Mouse (Mus musculus): ENCODE data around the gene Rhoc. TPM values are rescaled to one million over a fixed set of nuclear protein-coding genes. Genes with fewer than 3 reads are reported as not detected.
A peak's percentile ranks its signal among the peaks of the same experiment; 100 is the strongest.
"Not testable (repeated sequence)": the region's sequence is repeated elsewhere in the genome, so short reads cannot be mapped to it uniquely, and the experiment has no call there.

The Rhoc gene
- polyA plus RNA-seq, 1 experiment from 2014 or later: 19.4 TPM

DNA sequence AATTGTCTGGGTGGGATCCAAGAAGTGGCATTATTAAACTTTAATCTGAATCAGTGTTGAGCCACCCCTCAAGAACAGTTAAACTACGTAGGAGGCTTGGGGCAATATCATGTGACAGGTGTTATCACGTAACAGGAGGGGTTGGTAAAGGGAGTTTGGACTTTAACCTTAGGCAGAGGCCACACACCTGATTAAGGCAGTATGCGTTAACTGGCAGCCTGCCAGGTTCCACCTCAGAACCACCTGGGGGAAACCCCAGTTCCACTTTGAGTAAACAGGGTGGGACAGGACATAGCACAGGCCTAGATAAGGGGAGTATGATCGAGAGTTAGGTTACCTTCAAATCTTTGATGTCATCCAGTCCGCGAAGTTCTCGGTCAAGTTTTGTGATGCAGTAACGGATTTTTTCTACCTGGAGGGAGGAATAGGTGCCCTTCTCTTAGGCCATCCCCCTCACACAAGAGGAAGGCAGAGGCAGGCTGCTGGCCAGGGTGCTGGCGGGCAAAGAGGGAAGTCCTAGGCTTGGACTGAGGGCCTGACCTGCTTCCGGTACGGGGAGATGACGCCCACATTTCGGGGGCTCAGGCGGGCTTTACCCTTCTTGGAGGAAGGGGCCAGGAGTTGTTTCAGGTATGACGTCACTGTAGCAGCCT lies 8.4 kb downstream of the Rhoc start:
- no peak overlapping the region for H3K4me2 ChIP-seq
- peak; percentile 44 for ATAC-seq (ENCODE audit: low read depth)
- 62% methylated on average over 15 of the region's 15 CpGs for WGBS (ENCODE audit: insufficient replicate concordance)
- no peak for DNase-seq
- no peaks in the 10 kb centered on the region for H3K27me3 ChIP-seq
- no peaks in the 10 kb centered on the region for H3K9me3 ChIP-seq (replicated peaks)
- H3K27ac ChIP-seq: no peak overlapping the region
- peaks cover 56% of the 10 kb centered on the region for H3K36me3 ChIP-seq
- peaks cover 42% of the 10 kb centered on the region for H3K4me1 ChIP-seq (replicated peaks)
- H3K4me3 ChIP-seq (replicated peaks): no peak overlapping the region
- H3K9ac ChIP-seq: no peak overlapping the region

DNA sequence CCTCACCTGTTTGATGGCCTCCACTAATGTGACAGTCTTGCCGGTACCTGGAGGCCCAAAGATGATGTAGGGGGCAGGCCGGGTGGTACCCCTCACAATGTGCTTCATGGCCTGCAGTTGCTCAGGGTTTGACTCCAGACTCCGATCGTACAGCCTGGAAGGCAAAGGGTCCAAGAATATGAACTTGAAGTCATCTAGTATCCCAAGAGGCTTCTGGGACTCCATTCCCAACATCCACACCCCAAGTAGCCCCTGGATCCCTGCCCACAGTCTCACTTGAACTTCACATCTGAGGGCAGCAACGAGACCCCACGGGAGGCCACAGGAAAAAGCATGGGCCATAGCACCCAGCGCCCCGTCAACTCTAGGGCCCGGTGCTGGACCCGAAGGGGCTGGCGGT lies 12.5 kb downstream of the Rhoc start:
- H3K27ac ChIP-seq: no peak overlapping the region
- no peak overlapping the region for H3K4me2 ChIP-seq
- H3K4me3 ChIP-seq (replicated peaks): no peak overlapping the region
- no peak overlapping the region for H3K9ac ChIP-seq
- H3K4me1 ChIP-seq (replicated peaks): peaks cover 8% of the 10 kb centered on the region
- H3K36me3 ChIP-seq: peaks cover 70% of the 10 kb centered on the region
- H3K27me3 ChIP-seq: no peaks in the 10 kb centered on the region
- ATAC-seq (ENCODE audit: low read depth): no peak
- 84% methylated on average over 11 of the region's 11 CpGs for WGBS (ENCODE audit: insufficient replicate concordance)
- H3K9me3 ChIP-seq (replicated peaks): no peaks in the 10 kb centered on the region
- DNase-seq: no peak

DNA sequence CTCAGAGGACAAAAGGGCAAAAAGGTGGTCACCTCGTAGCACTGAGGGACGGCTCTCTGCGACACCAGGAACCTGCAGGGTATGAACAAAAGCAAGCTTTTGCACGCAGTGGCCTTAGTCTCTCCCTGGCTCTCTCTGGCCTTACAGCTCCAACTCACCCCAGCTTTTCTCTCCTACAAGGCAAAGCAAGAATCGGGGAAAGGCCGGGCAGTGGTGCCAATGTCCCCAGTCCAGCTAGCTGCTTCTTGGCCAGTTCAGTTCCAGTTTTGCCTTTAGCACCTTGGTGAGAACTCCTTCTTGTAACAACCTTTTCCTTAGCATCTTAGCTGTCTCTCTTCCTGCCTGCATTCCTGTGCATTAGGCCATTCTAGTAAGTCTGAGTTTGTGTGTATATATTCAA lies 13.3 kb downstream of the Rhoc start:
- Histone ChIP-seq H3K36me3 (peaks cover 66% of the 10 kb centered on the region), H3K9ac (no peak overlapping the region), H3K9me3 (replicated peaks) (no peaks in the 10 kb centered on the region), H3K27me3 (no peaks in the 10 kb centered on the region), H3K4me2 (no peak overlapping the region), H3K4me1 (replicated peaks) (no peaks in the 10 kb centered on the region; the same call in 1 of the 2 replicates), H3K4me3 (replicated peaks) (no peak overlapping the region), H3K27ac (no peak overlapping the region)
- ATAC-seq (ENCODE audit: low read depth) (no peak), DNase-seq (no peak)
- WGBS (ENCODE audit: insufficient replicate concordance): 84% methylated on average over 6 of the region's 6 CpGs

DNA sequence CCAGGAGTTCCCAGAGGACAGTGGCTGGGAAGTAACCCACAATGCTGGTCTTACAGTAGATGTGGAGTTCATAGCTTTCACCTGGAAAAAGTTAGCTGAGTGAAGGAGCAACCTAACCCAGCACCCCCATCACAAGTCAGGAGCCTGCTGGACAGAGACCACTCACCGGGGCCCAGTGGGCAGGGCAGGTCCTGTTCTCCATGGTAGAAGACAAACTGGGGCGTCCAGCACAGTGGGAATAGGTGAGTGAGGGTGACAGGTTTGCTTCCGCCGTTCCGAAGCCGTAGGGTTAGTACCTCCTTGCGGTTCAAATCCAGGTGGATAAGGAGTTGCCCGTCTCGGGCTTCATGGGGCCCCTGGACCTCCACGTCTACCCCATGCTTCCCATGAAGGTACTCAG lies 16.1 kb downstream of the Rhoc start:
- no peak for ATAC-seq (ENCODE audit: low read depth)
- no peak overlapping the region for H3K4me3 ChIP-seq (replicated peaks)
- WGBS (ENCODE audit: insufficient replicate concordance): 81% methylated on average over 10 of the region's 10 CpGs
- H3K36me3 ChIP-seq: peaks cover 45% of the 10 kb centered on the region
- no peak overlapping the region for H3K27ac ChIP-seq
- H3K9ac ChIP-seq: no peak overlapping the region
- no peak for DNase-seq
- no peak overlapping the region for H3K4me2 ChIP-seq
- no peaks in the 10 kb centered on the region for H3K4me1 ChIP-seq (replicated peaks)
- no peaks in the 10 kb centered on the region for H3K27me3 ChIP-seq
- H3K9me3 ChIP-seq (replicated peaks): no peaks in the 10 kb centered on the region

DNA sequence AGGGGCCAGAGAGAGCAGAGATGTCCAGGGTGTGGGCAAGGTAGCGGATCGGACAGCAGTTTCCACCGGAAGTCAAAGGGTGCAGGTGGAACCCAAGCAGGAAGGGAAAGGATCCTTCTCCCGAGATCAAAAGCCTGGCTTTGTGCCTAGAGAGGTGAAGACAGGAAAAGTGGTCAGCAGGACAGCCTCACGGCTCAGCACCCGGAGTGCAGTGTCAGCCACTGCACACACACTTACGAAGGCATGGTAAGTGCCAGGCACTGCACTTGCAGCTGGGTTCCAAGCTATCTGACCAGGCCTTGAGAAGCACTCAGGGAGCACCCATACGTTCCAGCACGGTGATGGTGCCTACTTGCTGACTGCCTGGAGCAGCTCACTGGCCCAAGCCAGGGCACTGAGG lies 17.4 kb downstream of the Rhoc start:
- H3K9me3 ChIP-seq (replicated peaks): no peaks in the 10 kb centered on the region
- H3K4me3 ChIP-seq (replicated peaks): no peak overlapping the region
- no peaks in the 10 kb centered on the region for H3K4me1 ChIP-seq (replicated peaks)
- H3K27me3 ChIP-seq: no peaks in the 10 kb centered on the region
- H3K9ac ChIP-seq: no peak overlapping the region
- peaks cover 33% of the 10 kb centered on the region for H3K36me3 ChIP-seq
- ATAC-seq (ENCODE audit: low read depth) (no peak), DNase-seq (no peak)
- no peak overlapping the region for H3K27ac ChIP-seq
- WGBS (ENCODE audit: insufficient replicate concordance): 82% methylated on average over 9 of the region's 9 CpGs
- no peak overlapping the region for H3K4me2 ChIP-seq

DNA sequence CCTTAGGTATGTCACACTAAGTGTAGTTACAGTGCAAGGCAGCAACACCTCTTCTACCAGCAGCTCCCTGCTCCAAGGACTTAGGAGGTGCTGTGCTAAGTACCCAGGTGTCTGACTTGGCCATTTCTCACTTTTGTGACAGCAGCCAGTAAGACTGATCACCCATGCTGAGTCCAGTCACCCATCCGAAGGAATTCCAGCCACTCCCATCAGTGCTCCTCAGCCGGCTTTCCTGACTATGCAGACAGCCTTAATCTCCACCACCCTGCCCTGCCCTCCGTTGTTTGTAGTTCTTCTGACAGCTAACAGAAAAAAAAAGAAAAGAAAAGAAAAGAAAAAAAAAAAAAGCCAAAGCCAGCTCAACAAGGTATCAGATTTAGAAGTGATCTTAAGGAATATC lies 23.6 kb downstream of the Rhoc start:
- Histone ChIP-seq H3K4me3 (replicated peaks) (no peak overlapping the region), H3K27ac (no peak overlapping the region), H3K36me3 (peaks cover 12% of the 10 kb centered on the region; the same call in 1 of the 2 replicates), H3K9me3 (replicated peaks) (no peaks in the 10 kb centered on the region), H3K27me3 (no peaks in the 10 kb centered on the region), H3K4me2 (no peak overlapping the region), H3K4me1 (replicated peaks) (peaks cover 21% of the 10 kb centered on the region), H3K9ac (no peak overlapping the region)
- DNase-seq (no peak), ATAC-seq (ENCODE audit: low read depth) (no peak)
- WGBS (ENCODE audit: insufficient replicate concordance): 68% methylated on average over 3 of the region's 3 CpGs

DNA sequence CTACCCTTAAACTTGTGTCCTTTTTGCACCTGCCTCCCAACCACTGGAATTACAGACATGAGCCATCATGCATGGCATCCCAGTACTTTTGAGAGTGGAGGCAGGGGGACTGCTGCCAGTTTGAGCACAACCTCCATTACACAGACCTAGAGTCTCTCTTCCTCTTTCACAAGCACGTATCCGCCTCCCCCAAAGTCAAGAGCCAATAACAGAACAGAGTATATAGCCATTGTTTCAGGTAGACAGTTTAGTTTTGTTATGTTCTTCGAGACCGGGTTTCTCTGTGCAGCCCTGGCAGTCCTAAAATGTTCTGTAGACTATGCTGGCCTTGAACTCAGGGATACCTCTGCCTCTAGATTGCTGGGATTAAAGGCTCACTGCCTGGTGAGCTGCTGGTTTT lies 24.1 kb downstream of the Rhoc start:
- no peak overlapping the region for H3K9ac ChIP-seq
- DNase-seq: no peak
- H3K36me3 ChIP-seq: peaks cover 12% of the 10 kb centered on the region; the same call in 1 of the 2 replicates
- H3K4me2 ChIP-seq: no peak overlapping the region
- H3K9me3 ChIP-seq (replicated peaks): no peaks in the 10 kb centered on the region
- no peaks in the 10 kb centered on the region for H3K27me3 ChIP-seq
- WGBS (ENCODE audit: insufficient replicate concordance): 78% methylated on average over 4 of the region's 4 CpGs
- peaks cover 26% of the 10 kb centered on the region for H3K4me1 ChIP-seq (replicated peaks)
- no peak overlapping the region for H3K27ac ChIP-seq
- no peak overlapping the region for H3K4me3 ChIP-seq (replicated peaks)
- ATAC-seq (ENCODE audit: low read depth): no peak

DNA sequence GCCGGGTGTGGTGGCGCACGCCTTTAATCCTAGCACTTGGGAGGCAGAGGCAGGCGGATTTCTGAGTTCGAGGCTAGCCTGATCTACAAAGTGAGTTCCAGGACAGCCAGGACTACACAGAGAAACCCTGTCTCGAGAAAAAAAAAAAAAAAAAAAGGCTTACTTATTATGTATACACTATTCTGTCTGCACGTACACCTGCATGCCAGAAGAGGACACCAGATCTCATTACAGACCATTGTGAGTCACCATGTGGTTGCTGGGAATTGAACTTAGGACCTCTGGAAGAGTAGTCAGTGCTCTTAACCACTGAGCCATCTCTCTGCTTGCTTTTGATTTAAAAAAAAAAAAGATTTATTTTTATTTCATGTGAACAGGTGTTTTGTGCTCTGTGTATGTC lies 25.1 kb downstream of the Rhoc start:
- WGBS (ENCODE audit: insufficient replicate concordance): 75% methylated on average over 7 of the region's 7 CpGs
- H3K9ac ChIP-seq; H3K27me3 ChIP-seq; ATAC-seq (ENCODE audit: low read depth); H3K27ac ChIP-seq; H3K9me3 ChIP-seq (replicated peaks); H3K4me3 ChIP-seq (replicated peaks); H3K4me2 ChIP-seq; DNase-seq: not testable (repeated sequence)
- Histone ChIP-seq H3K4me1 (replicated peaks) (peaks cover 33% of the 10 kb centered on the region), H3K36me3 (peaks cover 12% of the 10 kb centered on the region; the same call in 1 of the 2 replicates)

DNA sequence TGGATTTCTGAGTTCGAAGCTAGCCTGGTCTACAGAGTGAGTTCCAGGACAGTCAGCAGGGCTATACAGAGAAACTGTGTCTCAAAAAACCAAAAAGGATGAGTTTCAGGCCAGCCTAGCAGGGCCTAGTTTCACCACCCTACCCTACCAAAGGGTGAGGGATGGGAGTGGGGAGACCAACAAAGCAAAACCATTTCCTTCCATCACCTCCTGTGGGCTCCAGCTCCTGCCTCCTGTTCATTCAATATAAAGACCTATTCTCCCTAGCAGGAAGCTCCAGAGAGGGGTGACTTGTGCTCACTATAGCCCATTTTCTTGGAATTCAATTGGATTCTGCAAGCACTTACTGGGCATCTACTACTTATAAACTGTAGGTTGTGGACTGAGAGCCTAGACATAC lies 26.6 kb downstream of the Rhoc start:
- peaks cover 12% of the 10 kb centered on the region; the same call in 1 of the 2 replicates for H3K36me3 ChIP-seq
- 86% methylated on average over 1 of the region's 1 CpGs for WGBS (ENCODE audit: insufficient replicate concordance)
- H3K9me3 ChIP-seq (replicated peaks): no peaks in the 10 kb centered on the region
- DNase-seq (no peak), ATAC-seq (ENCODE audit: low read depth) (no peak)
- H3K4me2 ChIP-seq: no peak overlapping the region
- H3K9ac ChIP-seq: no peak overlapping the region
- H3K27me3 ChIP-seq: no peaks in the 10 kb centered on the region
- no peak overlapping the region for H3K27ac ChIP-seq
- no peak overlapping the region for H3K4me3 ChIP-seq (replicated peaks)
- H3K4me1 ChIP-seq (replicated peaks): peaks cover 48% of the 10 kb centered on the region

DNA sequence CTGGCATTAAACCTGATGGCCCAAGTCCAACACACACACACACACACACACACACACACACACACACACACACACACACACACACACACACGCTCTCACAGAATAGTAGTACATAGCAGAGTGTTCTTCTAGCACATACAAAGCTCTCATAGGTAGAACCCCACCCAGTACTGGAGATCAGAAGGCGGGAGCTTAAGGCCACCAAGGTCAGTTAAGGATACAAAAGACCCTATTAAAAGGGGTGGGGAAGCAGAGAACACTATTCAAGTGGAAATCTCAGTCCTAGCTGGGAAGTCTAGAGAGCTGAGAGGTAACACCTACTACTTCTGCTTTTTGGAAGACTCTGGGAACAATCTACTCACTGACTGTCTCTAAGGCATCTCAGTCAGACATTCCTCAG lies 27.2 kb downstream of the Rhoc start:
- Histone ChIP-seq H3K4me1 (replicated peaks) (peaks cover 51% of the 10 kb centered on the region), H3K36me3 (peaks cover 16% of the 10 kb centered on the region; the same call in 1 of the 2 replicates), H3K4me2 (no peak overlapping the region), H3K4me3 (replicated peaks) (no peak overlapping the region), H3K9me3 (replicated peaks) (no peaks in the 10 kb centered on the region), H3K27me3 (no peaks in the 10 kb centered on the region), H3K9ac (no peak overlapping the region), H3K27ac (no peak overlapping the region)
- 68% methylated on average over 2 of the region's 2 CpGs for WGBS (ENCODE audit: insufficient replicate concordance)
- DNase-seq (no peak), ATAC-seq (ENCODE audit: low read depth) (no peak)

DNA sequence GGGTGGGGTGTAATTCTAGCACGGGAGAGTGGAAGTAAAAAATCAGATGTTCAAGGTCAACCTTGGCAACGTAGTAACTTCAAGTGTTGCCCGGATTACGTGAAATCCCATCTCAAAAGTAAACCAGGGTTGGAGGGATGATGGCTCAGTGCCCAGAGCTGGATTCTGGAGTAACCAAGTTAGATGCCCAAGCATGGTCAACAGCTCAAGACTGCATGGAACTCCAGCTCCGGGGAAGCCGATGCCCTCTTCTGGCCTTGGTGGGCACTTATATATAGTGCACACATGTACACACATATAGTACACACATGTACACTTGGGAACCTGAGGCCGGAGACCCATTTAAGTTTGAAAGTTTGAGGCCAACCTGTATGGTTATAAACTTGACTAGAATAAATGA lies 28.0 kb downstream of the Rhoc start:
- no peak overlapping the region for H3K9ac ChIP-seq
- H3K4me3 ChIP-seq (replicated peaks): no peak overlapping the region
- H3K9me3 ChIP-seq (replicated peaks): no peaks in the 10 kb centered on the region
- no peak for DNase-seq
- H3K27ac ChIP-seq: no peak overlapping the region
- H3K4me2 ChIP-seq: peak overlapping the region; percentile 90; the same call in 1 of the 2 replicates
- ATAC-seq (ENCODE audit: low read depth): no peak
- 91% methylated on average over 7 of the region's 7 CpGs for WGBS (ENCODE audit: insufficient replicate concordance)
- H3K36me3 ChIP-seq: peaks cover 24% of the 10 kb centered on the region
- peaks cover 51% of the 10 kb centered on the region for H3K4me1 ChIP-seq (replicated peaks)
- no peaks in the 10 kb centered on the region for H3K27me3 ChIP-seq

DNA sequence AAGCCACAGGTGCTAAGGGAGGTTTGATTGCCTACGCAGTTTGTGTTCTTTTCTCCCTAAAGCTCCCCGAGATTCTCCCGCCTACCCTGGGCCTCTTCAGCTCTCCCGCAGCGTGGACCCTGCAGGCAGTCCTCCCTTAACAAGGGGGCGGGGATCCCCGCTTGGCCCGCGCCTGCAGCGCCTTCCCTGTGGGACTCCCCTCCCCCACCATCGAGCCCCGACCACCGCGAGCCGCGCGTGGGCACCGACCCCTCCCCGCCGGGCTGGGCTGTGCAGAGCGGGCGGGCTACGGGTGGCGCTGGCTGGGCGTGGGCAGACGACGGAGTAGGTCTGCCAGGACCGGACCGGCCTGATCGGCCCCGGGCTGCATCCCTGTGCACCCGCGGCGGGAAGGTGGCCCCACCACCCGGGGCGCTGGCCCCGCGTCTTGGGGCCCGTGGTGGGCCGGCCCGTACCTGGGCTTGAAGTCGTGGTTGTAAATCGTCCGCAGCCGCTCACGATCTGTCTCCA lies 29.4 kb downstream of the Rhoc start:
- ATAC-seq (ENCODE audit: low read depth): peak; percentile 66
- peak overlapping the region; percentile 75 for H3K27ac ChIP-seq
- peak overlapping the region; percentile 70 for H3K4me3 ChIP-seq (replicated peaks)
- under 1% methylated on average over 44 of the region's 46 CpGs for WGBS (ENCODE audit: insufficient replicate concordance)
- H3K4me1 ChIP-seq (replicated peaks): peaks cover 43% of the 10 kb centered on the region
- peak overlapping the region; percentile 79 for H3K9ac ChIP-seq
- peak overlapping the region; percentile 90 for H3K4me2 ChIP-seq
- H3K36me3 ChIP-seq: peaks cover 37% of the 10 kb centered on the region
- H3K27me3 ChIP-seq: no peaks in the 10 kb centered on the region
- DNase-seq: peak; percentile 47
- H3K9me3 ChIP-seq (replicated peaks): no peaks in the 10 kb centered on the region
